Mouse (Mus musculus): ENCODE measurements around the gene Efcab9. TPM values are rescaled to one million over a fixed set of nuclear protein-coding genes. Genes with fewer than 3 reads are reported as not detected.

The Efcab9 gene
- total and polyA plus RNA-seq, 2 experiments from 2014 or later = not detected

DNA sequence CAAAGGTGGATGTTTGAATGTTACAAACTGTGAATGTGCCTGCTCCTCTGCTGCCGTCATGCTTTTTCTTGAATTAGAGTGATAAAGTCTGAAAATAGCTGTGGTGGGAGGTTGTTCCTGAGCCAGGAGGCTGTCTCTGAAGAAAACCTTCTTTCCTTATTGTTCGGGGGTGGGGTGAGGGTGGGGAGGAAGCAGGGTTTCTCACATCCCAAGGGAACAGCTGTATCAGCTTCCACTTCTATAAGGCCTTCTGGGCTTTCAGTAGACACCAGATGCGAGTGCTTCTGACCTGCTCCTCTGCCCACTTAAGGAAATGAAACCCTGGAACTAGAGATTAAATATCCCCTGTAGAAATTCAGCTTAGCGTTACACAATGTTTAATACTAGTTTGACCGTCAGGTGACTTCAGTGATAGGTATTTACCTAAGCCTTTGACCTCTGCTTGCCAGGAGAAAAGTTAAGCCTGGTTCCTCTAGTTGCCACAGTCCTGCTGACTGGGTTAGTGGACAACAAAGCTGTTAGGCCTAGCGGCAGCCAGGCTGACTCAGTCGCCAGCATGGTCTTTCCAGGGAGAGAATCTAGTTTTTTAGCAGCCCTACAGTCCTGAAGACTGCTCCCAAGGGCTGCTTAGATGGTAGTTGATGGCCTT lies 26.7 kb downstream of the Efcab9 start:
- 86% methylated on average over 7 of the region's 7 CpGs for WGBS
- Histone ChIP-seq H3K4me3 (ENCODE audit: low read depth, low read length) (no peak overlapping the region), H3K4me2 (ENCODE audit: low read depth, low read length, poor library complexity, severe bottlenecking) (no peak overlapping the region), H3K9ac (replicated peaks; ENCODE audit: low read length, poor library complexity, severe bottlenecking) (no peak overlapping the region), H3K27me3 (ENCODE audit: insufficient read depth, low read length) (no peaks in the 10 kb centered on the region), H3K36me3 (ENCODE audit: insufficient read depth, low read length) (no peaks in the 10 kb centered on the region), H3K9me3 (ENCODE audit: low read length) (no peaks in the 10 kb centered on the region), H3K4me1 (ENCODE audit: insufficient read depth, low read length) (no peaks in the 10 kb centered on the region), H3K27ac (ENCODE audit: low read depth, low read length) (no peak overlapping the region)
- TF ChIP-seq CTCF (IDR thresholded peaks at IDR 0.05) = no peak
- ATAC-seq (ENCODE audit: low FRiP score) (no peak), DNase-seq (ENCODE audit: low spot score) (no peak)

DNA sequence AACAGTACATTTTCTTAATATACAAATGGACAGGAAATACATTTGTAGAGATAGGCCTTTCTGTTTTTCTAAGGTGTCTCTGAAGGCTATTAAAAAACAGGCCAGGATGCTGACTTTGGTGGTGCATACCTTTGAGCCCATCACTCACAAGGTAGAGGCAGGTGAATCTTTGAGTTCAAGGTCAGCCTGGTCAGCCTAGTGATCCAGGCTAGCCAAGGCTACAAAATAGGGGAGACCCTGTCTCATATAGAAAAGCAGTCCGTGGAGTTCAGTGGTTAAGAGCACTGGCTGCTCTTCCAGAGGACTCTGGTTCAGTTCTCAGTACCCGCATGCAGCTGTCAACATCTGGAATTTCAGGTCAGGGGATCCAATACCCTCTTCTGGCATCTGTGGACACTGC lies 28.2 kb downstream of the Efcab9 start:
- 95% methylated on average over 2 of the region's 2 CpGs for WGBS
- TF ChIP-seq CTCF (IDR thresholded peaks at IDR 0.05) = no peak
- Histone ChIP-seq H3K27ac (ENCODE audit: low read depth, low read length) (no peak overlapping the region), H3K4me2 (ENCODE audit: low read depth, low read length, poor library complexity, severe bottlenecking) (no peak overlapping the region), H3K27me3 (ENCODE audit: insufficient read depth, low read length) (no peaks in the 10 kb centered on the region), H3K9ac (replicated peaks; ENCODE audit: low read length, poor library complexity, severe bottlenecking) (no peak overlapping the region), H3K9me3 (ENCODE audit: low read length) (no peaks in the 10 kb centered on the region), H3K4me1 (ENCODE audit: insufficient read depth, low read length) (no peaks in the 10 kb centered on the region), H3K4me3 (ENCODE audit: low read depth, low read length) (no peak overlapping the region), H3K36me3 (ENCODE audit: insufficient read depth, low read length) (0 out of 2 replicates have a peak, but pooled peaks cover 2% of the 10 kb centered on the region)
- ATAC-seq (ENCODE audit: low FRiP score) = no peak
- no peak for DNase-seq (ENCODE audit: low spot score)

DNA sequence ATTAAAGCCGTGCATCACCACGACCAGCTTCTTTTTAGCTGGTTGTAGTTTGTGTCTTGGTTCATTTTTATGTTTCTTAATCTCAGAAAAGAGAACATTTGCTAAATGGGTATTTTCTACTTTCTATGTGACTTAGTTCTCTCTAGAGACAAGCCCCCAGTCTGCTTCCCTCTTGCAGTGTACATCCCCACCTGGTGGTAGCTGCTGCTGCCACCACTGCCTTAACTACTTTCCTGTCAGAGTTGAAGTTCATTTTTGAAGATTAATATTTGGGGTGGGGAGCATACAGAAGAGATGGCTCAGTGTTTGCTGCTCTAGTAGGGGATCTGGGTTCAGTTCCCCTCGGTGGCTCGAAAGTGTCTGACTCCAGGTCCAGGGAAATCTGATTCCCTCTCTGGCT lies 31.9 kb downstream of the Efcab9 start:
- peak; percentile 41 for TF ChIP-seq CTCF (IDR thresholded peaks at IDR 0.05)
- 0 out of 2 replicates have a peak, but pooled peaks cover 2% of the 10 kb centered on the region for H3K36me3 ChIP-seq (ENCODE audit: insufficient read depth, low read length)
- H3K4me2 ChIP-seq (ENCODE audit: low read depth, low read length, poor library complexity, severe bottlenecking) = no peak overlapping the region
- no peak overlapping the region for H3K4me3 ChIP-seq (ENCODE audit: low read depth, low read length)
- ATAC-seq (ENCODE audit: low FRiP score) (no peak), DNase-seq (ENCODE audit: low spot score) (no peak)
- WGBS = 94% methylated on average over 4 of the region's 4 CpGs
- no peaks in the 10 kb centered on the region for H3K4me1 ChIP-seq (ENCODE audit: insufficient read depth, low read length)
- H3K27ac ChIP-seq (ENCODE audit: low read depth, low read length) = no peak overlapping the region
- H3K9me3 ChIP-seq (ENCODE audit: low read length) = no peaks in the 10 kb centered on the region
- H3K9ac ChIP-seq (replicated peaks; ENCODE audit: low read length, poor library complexity, severe bottlenecking) = no peak overlapping the region
- H3K27me3 ChIP-seq (ENCODE audit: insufficient read depth, low read length) = no peaks in the 10 kb centered on the region

DNA sequence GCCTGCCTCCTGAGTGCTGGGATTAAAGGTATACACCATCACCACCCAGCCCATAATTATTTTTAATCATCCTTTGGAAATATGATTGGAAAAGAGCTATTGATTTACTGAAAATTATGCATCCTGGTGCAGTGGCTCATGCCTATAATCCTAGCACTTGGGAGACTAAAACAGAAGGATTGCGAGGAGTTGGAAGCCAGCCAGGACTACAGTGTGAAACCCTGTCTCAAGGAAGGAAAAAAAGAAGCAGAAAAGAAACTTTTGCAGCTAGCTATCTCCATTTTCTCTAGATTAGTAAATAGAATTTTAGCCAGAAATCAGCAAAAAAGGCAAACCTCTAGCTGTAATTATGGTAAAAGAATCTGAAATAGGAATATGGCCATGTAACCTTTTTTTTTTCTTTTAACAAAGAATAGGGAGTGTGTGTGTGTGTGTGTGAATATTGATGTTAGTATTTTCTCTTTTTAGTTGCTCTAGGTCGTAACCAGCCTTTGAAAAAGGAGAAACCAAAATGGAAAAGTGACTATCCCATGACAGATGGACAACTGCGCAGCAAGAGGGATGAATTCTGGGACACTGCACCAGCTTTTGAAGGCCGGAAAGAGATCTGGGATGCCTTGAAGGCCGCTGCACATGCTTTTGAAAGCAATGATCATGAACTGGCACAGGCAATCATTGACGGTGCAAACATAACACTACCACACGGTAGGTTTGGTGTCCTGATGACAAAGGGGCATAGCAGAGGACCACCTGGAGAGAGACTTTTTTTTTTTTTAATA lies 32.9 kb downstream of the Efcab9 start:
- no peak for TF ChIP-seq CTCF (IDR thresholded peaks at IDR 0.05)
- Histone ChIP-seq H3K27ac (ENCODE audit: low read depth, low read length) (no peak overlapping the region), H3K36me3 (ENCODE audit: insufficient read depth, low read length) (0 out of 2 replicates have a peak, but pooled peaks cover 2% of the 10 kb centered on the region), H3K27me3 (ENCODE audit: insufficient read depth, low read length) (no peaks in the 10 kb centered on the region), H3K4me1 (ENCODE audit: insufficient read depth, low read length) (no peaks in the 10 kb centered on the region), H3K9me3 (ENCODE audit: low read length) (no peaks in the 10 kb centered on the region), H3K4me3 (ENCODE audit: low read depth, low read length) (no peak overlapping the region), H3K9ac (replicated peaks; ENCODE audit: low read length, poor library complexity, severe bottlenecking) (no peak overlapping the region), H3K4me2 (ENCODE audit: low read depth, low read length, poor library complexity, severe bottlenecking) (no peak overlapping the region)
- ATAC-seq (ENCODE audit: low FRiP score) (no peak), DNase-seq (ENCODE audit: low spot score) (peak; percentile 42)
- 74% methylated on average over 7 of the region's 7 CpGs for WGBS

DNA sequence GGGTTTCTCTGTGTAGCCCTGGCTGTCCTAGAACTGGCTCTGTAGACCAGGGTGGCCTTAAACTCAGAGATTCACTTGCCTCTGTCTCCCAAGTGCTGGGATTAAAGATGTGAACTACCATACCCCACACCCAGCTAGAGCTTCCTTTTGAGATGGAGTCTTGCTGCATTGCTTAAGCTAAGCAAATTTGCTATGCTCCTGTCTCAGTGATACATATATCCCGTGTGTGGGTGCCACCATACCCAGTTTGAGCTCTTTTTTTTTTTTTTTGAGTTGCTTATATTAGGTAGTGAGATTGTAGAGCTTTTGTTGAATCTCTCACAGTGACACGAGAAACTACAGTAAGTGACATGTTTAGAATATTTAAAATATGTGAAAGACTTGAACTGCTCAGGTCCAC lies 36.6 kb downstream of the Efcab9 start:
- no peak overlapping the region for H3K4me3 ChIP-seq (ENCODE audit: low read depth, low read length)
- WGBS = 82% methylated on average over 2 of the region's 2 CpGs
- no peak for ATAC-seq (ENCODE audit: low FRiP score)
- no peak overlapping the region for H3K9ac ChIP-seq (replicated peaks; ENCODE audit: low read length, poor library complexity, severe bottlenecking)
- no peak overlapping the region for H3K4me2 ChIP-seq (ENCODE audit: low read depth, low read length, poor library complexity, severe bottlenecking)
- no peak for DNase-seq (ENCODE audit: low spot score)
- H3K27ac ChIP-seq (ENCODE audit: low read depth, low read length) = no peak overlapping the region
- TF ChIP-seq CTCF (IDR thresholded peaks at IDR 0.05) = no peak
- H3K9me3 ChIP-seq (ENCODE audit: low read length) = no peaks in the 10 kb centered on the region
- 0 out of 2 replicates have a peak, but pooled peaks cover 2% of the 10 kb centered on the region for H3K36me3 ChIP-seq (ENCODE audit: insufficient read depth, low read length)
- no peaks in the 10 kb centered on the region for H3K4me1 ChIP-seq (ENCODE audit: insufficient read depth, low read length)
- no peaks in the 10 kb centered on the region for H3K27me3 ChIP-seq (ENCODE audit: insufficient read depth, low read length)

DNA sequence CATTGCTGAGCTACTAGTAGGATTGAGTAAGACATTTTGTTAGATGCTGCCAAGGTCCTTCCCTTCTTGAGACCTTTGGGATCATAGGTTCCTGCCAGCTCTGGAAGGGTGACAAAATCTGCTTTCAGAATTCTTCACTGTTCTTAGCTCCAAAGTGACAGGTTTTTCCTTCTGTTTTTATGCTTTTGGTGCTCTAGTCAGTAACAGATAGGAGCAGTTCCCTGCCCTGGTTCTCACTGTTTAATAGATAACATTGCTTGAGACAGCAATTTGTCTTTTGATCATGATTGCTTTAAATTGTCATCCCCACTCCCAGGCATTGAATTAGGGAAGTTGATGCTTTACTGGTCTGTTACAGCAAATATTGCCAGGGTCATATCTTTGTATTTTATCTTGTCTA lies 38.6 kb downstream of the Efcab9 start:
- ATAC-seq (ENCODE audit: low FRiP score) = no peak
- H3K9ac ChIP-seq (replicated peaks; ENCODE audit: low read length, poor library complexity, severe bottlenecking) = no peak overlapping the region
- no peak overlapping the region for H3K4me2 ChIP-seq (ENCODE audit: low read depth, low read length, poor library complexity, severe bottlenecking)
- H3K27ac ChIP-seq (ENCODE audit: low read depth, low read length) = no peak overlapping the region
- no peak for TF ChIP-seq CTCF (IDR thresholded peaks at IDR 0.05)
- H3K4me3 ChIP-seq (ENCODE audit: low read depth, low read length) = no peak overlapping the region
- H3K36me3 ChIP-seq (ENCODE audit: insufficient read depth, low read length) = no peaks in the 10 kb centered on the region
- no peaks in the 10 kb centered on the region for H3K27me3 ChIP-seq (ENCODE audit: insufficient read depth, low read length)
- no peaks in the 10 kb centered on the region; the same call in 1 of the 2 replicates for H3K4me1 ChIP-seq (ENCODE audit: insufficient read depth, low read length)
- H3K9me3 ChIP-seq (ENCODE audit: low read length) = no peaks in the 10 kb centered on the region
- DNase-seq (ENCODE audit: low spot score) = no peak

Data from midbrain, postnatal 0 days (tissue).